Mouse (Mus musculus): ENCODE measurements at regions not wholly inside any gene's neighbourhood (a gene's known extent, or its start where the extent isn't known, plus 50 kb on each side); places are given as distances from the start of the nearest gene placed in this dataset.

- DNase-seq, result peak in 1 of 2 experiments; percentile 23
These were observed 164.3 kb upstream of the Cdh4 start for GRCm38 (mm10) chr2:179277887-179278282.

- no peak for DNase-seq
These were observed 160.0 kb upstream of the Cdh4 start for GRCm38 (mm10) chr2:179282276-179282675.

GRCm38 (mm10) chr2:179290394-179290793, 151.8 kb upstream of the Cdh4 start:
- DNase-seq, result peak in 1 of 2 experiments; percentile 11

DNA sequence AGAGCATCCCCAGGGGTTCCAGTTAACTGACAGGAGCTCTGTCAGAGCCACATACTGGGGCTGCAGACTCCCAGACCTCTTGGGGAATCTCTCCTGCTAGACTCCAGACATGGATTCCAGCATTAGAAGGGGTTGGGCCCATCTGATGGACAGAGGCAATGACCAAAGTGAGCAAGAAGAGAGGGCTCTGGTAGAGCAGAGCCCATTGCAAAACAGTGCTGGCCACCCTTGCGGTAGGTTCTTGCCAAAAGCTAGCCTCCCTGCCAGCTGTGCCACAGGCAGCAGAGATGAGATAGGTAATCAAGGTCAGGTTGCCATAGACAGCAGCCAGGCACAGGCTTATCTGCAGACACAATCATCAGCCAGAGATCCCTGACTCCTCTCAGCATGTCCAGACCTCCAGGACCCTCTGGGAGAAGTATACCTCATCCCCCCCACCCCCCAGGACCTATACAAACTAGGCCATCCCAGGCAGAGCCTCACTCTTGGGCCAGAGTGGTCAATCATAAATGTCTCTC, 151.1 kb upstream of the Cdh4 start:
- DNase-seq, result no peak

DNA sequence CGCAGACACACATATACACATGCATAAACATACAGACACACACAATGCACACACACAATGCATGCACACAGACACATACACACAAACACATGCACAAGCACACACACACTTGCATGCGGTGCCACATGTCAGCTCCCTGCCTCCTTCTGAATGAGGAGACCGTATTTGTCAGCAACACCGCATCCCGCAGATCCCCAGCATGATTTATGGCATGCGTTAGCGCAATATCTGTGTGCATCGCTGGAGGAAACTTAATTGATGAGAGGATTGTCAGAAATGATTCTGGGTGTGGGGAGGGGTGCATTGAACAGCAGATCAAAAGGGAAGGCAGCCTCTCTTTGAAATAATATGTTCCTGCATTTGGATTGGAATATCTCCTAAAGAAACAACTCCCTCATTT, 150.3 kb upstream of the Cdh4 start:
- no peak for DNase-seq

DNA sequence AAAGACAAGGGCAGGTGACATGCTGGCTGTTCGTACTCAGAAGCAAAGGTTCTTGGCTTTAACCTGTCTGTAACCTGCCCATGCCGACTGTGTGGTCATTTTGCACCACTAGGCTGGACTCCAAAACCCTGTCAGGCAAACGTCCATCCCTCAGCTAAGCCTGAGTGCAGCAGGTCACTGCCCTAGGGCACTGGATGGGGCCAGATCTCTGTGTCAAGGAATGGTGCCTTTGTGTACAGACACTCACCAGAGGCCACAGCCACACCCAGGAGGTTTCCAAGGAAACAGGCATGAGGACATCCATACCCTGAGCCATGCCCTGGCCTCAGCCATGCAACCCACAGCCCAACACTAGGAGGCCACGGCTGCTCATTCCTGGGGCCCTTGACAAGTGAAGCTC, 149.7 kb upstream of the Cdh4 start:
- no peak for DNase-seq

- no peak for DNase-seq
These were observed 149.1 kb upstream of the Cdh4 start for GRCm38 (mm10) chr2:179293114-179293513.

DNA sequence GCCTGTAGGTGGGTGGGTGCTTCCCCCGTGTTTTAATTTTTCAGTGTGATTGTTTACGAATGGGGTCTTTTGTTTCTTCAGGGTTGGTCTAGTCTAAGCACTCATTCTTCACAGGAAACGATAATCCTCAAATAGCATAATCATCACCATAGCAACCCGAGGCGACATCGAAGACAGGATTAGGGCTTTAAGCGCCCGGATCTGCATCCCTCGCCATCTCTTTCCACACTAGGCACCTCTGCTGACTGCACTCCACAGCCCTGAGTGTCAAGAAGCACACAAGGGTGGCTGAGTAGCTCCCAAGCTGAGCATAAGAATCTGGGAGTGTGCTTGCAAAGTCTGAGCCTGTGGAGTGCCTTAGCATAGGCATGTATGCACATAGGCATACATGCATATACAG, 145.2 kb upstream of the Cdh4 start:
- DNase-seq, result no peak

DNA sequence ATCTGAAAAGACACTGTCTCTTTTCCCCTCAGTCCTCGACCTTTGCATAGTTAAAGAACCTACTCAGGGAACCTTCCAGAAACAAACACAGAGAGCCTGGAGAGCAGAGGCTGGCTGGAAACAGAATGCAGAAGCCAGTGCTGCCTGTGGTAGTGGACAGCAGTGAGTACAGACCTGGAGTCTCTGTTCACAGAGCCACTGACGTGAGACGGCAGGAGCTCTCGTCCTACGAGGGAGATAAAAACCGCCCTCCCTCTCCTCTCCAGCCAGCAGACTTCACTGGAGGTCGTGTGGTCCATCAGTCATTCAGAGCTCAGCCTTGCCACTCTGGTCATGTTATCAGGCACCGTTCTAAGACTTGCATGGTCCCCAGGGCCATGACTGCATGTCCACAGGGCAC, 138.5 kb upstream of the Cdh4 start:
- DNase-seq, result no peak

DNA sequence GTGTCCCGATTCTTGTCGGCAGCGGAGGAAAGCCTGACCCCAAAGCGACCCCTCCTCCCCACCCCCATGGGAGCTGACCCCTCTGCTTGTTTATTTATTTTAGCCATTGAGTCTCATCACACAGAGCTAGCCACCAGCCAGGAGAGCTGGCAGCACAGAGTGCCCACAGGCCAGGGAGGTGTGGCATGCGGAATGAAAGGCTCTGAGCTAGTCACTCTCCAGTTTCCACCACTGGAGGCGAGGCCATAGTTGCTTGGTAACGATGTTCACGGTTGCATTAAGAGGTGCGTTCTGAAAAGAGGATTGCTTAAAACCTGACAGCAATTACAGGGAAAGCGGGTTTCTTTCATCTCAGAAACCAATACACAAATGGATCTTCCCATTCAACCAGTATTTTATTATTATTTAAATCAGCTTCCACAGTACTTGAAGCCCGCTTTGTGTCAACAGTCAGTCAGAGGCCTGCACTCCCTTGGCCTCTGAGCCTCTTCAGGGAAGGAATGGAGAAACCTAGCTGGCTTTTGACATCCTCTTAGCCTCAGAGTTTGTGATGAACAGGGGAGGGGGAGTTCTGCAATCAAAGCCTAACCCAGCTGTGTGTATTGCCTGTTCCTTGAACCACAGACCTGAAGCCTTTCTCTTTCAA, 134.8 kb upstream of the Cdh4 start:
- DNase-seq, result peak in 1 of 2 experiments; percentile 36

DNA sequence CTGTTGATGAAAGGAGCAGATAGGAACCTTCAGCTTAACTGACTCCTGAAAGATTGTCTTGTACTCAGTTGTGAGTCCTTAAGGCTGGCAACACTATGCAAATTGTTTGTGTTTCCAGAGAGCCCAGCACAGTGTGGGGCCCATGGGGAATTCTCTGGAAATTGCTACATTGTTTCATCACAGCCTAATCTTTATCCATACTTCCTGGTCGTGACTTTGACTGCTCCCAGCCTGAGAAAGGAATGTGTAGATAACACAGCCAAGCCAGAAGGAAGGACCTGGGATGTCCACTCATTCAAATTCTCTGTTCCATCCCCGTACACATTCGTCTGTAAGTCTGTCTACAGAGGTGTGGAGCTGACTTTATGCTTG, 134.3 kb upstream of the Cdh4 start:
- DNase-seq, result no peak

- no peak for DNase-seq
These were observed 124.2 kb upstream of the Cdh4 start for GRCm38 (mm10) chr2:179318046-179318445.

DNA sequence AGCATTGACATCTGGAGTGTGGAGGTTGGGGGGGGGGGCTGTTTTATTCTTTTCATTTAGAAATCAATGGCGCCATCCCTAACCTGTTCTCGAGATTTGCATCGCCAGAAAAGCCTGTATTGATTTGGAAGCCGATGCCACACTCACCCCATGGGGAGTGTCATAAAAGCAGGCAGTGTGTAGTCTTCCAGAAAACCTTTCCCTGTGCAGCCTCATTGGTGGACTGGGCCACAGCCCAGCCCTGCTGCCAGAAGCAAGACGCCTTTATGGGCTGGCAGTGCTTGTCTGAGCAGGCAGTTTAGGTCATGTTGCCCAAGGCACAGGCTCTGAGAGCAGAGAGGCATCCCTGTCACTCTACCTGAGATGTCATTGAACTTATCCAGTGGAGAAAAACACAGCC, 117.0 kb upstream of the Cdh4 start:
- DNase-seq, result no peak

GRCm38 (mm10) chr2:179332872-179333489, 109.2 kb upstream of the Cdh4 start:
- peak in 1 of 2 experiments; percentile 3 for DNase-seq

DNA sequence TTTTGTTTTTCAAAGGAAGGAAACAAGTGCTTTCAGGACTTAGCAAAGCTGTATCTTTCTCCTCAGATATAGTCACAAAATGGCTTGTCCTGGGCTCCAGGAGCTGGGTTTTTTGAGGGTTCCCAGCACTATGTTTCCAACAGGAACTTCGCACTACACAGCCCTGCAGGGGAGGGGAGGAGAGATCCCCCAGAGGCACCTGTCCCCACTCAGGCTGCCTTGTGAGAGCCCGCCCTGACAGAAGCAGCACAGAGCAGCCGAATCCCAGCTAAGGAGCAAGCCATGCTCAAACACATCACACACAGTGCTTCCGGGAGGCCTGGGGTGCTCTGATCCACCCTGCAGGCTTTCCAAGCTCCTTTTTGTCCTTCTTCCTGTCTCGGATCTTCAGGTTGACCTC, 108.6 kb upstream of the Cdh4 start:
- no peak for DNase-seq

GRCm38 (mm10) chr2:179336235-179336634, 106.0 kb upstream of the Cdh4 start:
- DNase-seq, result no peak

- no peak for DNase-seq
These were observed 89.6 kb upstream of the Cdh4 start for GRCm38 (mm10) chr2:179352676-179353075.

GRCm38 (mm10) chr2:179354866-179355265, 87.4 kb upstream of the Cdh4 start:
- no peak for DNase-seq

GRCm38 (mm10) chr2:179370882-179371546, 71.2 kb upstream of the Cdh4 start:
- no peak for DNase-seq

GRCm38 (mm10) chr2:179371553-179371952, 70.7 kb upstream of the Cdh4 start:
- DNase-seq, result no peak

DNA sequence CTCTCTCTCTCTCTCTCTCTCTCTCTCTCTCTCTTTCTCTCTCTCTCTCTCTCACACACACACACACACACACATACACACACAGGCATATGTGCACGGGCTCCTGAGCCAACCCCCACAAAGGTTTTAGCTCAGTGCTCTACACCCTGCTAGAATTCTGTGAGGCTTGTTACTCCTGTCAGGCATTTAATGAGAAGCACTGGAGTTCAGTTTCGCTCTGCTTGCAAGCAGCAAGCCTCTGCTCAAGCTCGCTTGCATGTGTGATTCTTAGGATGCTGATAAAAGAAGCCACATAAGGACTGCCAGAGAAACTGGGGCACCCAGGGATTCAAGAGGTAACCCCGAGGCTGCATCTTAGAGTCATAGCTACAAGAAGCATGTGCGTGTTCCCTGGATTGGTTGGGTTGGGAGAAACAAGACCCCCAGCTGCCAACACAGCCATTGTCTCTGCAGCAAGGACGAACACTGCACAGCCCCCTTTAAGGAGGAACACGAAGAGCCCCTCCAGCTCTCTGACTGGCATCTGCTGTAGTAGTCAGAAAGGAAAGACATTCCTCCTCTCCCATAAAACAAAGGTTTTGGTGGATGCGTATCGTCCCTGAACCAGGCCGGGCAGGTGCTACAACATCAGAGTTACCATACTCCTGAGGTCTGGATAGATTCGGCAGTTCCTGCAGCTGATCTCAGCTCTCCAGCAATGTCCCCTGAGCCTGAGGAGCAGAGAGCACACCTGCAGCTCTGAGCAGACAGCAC, 62.4 kb upstream of the Cdh4 start:
- DNase-seq, result no peak

- no peak for DNase-seq
These were observed 61.9 kb upstream of the Cdh4 start for GRCm38 (mm10) chr2:179380444-179380705.

GRCm38 (mm10) chr2:179381916-179382315, 60.3 kb upstream of the Cdh4 start:
- no peak for DNase-seq

DNA sequence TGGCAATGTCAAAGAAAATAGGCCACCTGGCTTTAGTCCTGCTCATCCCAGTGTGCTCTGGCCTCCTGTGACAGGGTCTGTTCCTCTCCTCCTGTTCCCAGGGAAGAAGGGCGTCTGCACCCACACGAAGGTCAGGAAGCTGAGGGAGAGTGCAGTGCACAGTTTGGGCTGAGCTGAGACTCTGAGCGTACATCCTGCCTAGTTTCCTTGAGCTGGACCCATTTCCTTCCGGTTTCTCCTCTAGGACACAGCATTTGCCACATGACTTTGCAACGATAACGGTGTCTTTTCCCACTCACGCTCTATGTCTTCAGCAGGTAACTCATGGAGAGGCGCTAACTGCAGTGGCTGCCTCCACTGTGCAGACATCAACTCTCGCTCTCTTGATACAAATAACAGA, 59.6 kb upstream of the Cdh4 start:
- DNase-seq, result peak in 1 of 2 experiments; percentile 4

All from lung, adult 18-20 months (tissue).